Mouse (Mus musculus): ENCODE measurements around the gene Myo3b.

GRCm38 (mm10) chr2:70397734-70398276 is 358.9 kb downstream of the Myo3b start:
- TF ChIP-seq FLI1 (IDR thresholded peaks at IDR 0.05; ENCODE audit: low read length) (no peak), GATA1 (IDR thresholded peaks at IDR 0.05; ENCODE audit: borderline replicate concordance, low read length) (no peak)

All from megakaryocyte, embryonic 14.5 days (primary cell).